Mouse (Mus musculus) heart, embryonic 15.5 days (tissue): ENCODE measurements around the gene Exd1. TPM values are rescaled to one million over a fixed set of nuclear protein-coding genes. Genes with fewer than 3 reads are reported as not detected.

Experiments
- ATAC-seq: fragments of 200-750 bp; cut with Nextera tagmentation; replicated peaks from 2 replicates; pipeline ENCODE4 v1.8.0; 2017; ENCODE audit warnings: low read depth, moderate TSS enrichment; ENCODE audit not compliant: insufficient number of reproducible peaks, insufficient read depth, low FRiP score
- H3K27ac ChIP-seq: fragments of 300-500 bp; sonication (generic); 2 replicates; pipeline ENCODE4 v1.5.1; 2015; ENCODE audit warnings: mild to moderate bottlenecking, inconsistent platforms
- H3K27me3 ChIP-seq: fragments of 300-500 bp; sonication (generic); 2 replicates; pipeline ENCODE4 v1.6.1; 2015; ENCODE audit warnings: inconsistent platforms
- H3K36me3 ChIP-seq: fragments of 300-500 bp; sonication (generic); 2 replicates; pipeline ENCODE4 v1.6.1; 2015; ENCODE audit warnings: mild to moderate bottlenecking, inconsistent platforms
- H3K4me1 ChIP-seq: fragments of 300-500 bp; sonication (generic); replicated peaks from 2 replicates; pipeline ENCODE4 v1.6.1; 2015; ENCODE audit warnings: inconsistent platforms
- H3K4me2 ChIP-seq: fragments of 300-500 bp; sonication (generic); 2 replicates; pipeline ENCODE4 v1.6.1; 2015; ENCODE audit warnings: inconsistent platforms, mild to moderate bottlenecking, moderate library complexity
- H3K4me3 ChIP-seq: fragments of 300-500 bp; sonication (generic); 2 replicates; pipeline ENCODE4 v1.5.1; 2015; ENCODE audit warnings: mild to moderate bottlenecking, inconsistent platforms
- H3K9ac ChIP-seq: fragments of 300-500 bp; sonication (generic); 2 replicates; pipeline ENCODE4 v1.6.1; 2015; ENCODE audit warnings: mild to moderate bottlenecking, inconsistent platforms
- H3K9me3 ChIP-seq: fragments of 300-500 bp; sonication (generic); replicated peaks from 2 replicates; pipeline ENCODE4 v1.6.1; 2016; ENCODE audit warnings: inconsistent platforms
- WGBS: fragments of 180-500 bp; shearing (Covaris S2); methylation state at CpG from one replicate; pipeline ENCODE4 v1.1.7; 2015; ENCODE audit warnings: mixed read lengths; 5-methylcytosine and 5-hydroxymethylcytosine counted together
- polyA plus RNA-seq: library from polyadenylated mRNA; unstranded; fragments of >200 nt; fragmentation: Nextera tagmentation; extraction: Ambion mirVana; gene quantifications from 2 replicates; pipeline ENCODE4 v1.2.1, GENCODE M21; 2015

Exd1 gene
- polyA plus RNA-seq, 1 experiment from 2014 or later, result 0.21 TPM

DNA sequence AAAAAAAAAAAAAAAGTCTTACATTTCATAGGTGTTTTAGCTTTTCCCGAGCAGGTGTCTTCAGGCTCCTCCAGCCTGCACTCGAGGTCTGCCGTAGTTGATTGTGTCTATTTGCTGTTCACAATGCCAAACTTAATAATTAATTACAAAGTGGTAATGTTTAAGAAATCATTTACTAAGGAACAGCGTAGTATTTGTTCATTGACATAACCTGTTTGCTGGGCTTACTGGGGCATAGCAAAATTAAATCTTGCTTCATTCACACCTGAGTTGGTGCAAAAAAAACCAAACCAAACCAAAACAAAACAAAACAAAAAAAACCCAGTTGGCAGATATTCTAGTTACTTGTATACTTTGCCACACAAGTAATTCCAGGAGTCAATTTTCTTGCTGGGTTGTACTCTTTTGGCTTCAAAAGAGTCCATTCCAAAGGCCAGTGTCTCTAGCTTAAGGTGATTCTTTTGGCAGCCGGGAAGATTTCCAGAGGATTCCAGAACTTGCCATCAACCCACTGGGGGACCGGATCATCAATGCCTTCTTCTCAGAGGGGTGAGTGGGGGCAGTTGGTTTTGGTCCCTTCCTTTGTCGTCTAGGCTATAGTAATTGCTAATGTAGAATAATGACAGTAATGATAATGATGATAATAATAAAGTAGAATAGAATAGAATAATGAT, 18.9 kb upstream of the Exd1 start:
- H3K27me3 ChIP-seq, result no peaks in the 10 kb centered on the region
- no peak overlapping the region for H3K4me2 ChIP-seq
- H3K27ac ChIP-seq, result no peak overlapping the region
- no peaks in the 10 kb centered on the region for H3K4me1 ChIP-seq
- WGBS, result 84% methylated on average over 7 of the region's 7 CpGs
- ATAC-seq, result no peak
- peaks cover 14% of the 10 kb centered on the region; the same call in 1 of the 2 replicates for H3K36me3 ChIP-seq
- H3K4me3 ChIP-seq, result no peak overlapping the region
- no peaks in the 10 kb centered on the region for H3K9me3 ChIP-seq
- H3K9ac ChIP-seq, result no peak overlapping the region

DNA sequence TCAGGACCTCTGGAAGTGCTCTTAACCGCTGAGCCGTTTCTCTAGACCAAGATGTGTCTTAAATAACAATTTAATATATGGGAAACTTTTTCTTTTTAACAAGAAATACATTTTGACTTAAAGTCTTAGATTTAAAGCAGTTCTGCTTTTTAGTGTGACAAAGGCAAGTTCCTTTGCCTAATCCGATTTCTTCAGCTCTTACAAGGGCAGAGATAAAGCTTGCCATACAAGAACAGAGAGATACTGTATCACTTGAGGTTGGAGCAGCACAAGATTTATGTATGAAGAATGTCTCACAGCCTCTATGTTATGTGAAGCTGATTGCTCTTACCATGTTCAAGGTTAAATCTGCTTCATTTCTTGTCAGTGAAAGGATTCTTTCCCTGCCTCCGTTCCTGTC, 17.9 kb upstream of the Exd1 start:
- no peak overlapping the region for H3K27ac ChIP-seq
- no peak for ATAC-seq
- H3K4me1 ChIP-seq, result no peaks in the 10 kb centered on the region
- no peak overlapping the region for H3K4me2 ChIP-seq
- peaks cover 14% of the 10 kb centered on the region; the same call in 1 of the 2 replicates for H3K36me3 ChIP-seq
- no peak overlapping the region for H3K4me3 ChIP-seq
- H3K9ac ChIP-seq, result no peak overlapping the region
- 84% methylated on average over 4 of the region's 4 CpGs for WGBS
- no peaks in the 10 kb centered on the region for H3K27me3 ChIP-seq
- no peaks in the 10 kb centered on the region for H3K9me3 ChIP-seq

DNA sequence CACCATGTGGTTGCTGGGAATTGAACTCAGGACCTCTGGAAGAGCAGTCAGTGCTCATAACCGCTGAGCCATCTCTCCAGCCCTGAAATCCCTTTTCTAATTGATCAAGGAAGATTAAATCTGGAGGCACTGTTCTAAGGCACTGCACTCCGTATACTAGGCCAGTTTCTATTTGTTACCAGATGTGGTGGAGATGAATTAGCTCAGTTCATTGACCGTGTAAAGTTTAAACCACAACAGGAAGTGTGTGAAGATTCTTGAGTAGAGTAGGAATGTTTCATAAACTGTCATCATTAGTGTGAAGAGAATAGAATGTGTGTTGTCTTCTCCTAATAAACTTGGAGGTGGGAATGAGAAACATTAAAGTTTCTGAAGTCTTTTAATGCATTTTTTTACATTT, 14.4 kb upstream of the Exd1 start:
- Histone ChIP-seq H3K9me3 (no peaks in the 10 kb centered on the region), H3K4me1 (peaks cover 4% of the 10 kb centered on the region; the same call in 1 of the 2 replicates), H3K4me2 (no peak overlapping the region), H3K27ac (no peak overlapping the region), H3K4me3 (no peak overlapping the region), H3K9ac (no peak overlapping the region), H3K27me3 (no peaks in the 10 kb centered on the region), H3K36me3 (peaks cover 14% of the 10 kb centered on the region; the same call in 1 of the 2 replicates)
- WGBS, result 83% methylated on average over 3 of the region's 3 CpGs
- no peak for ATAC-seq

DNA sequence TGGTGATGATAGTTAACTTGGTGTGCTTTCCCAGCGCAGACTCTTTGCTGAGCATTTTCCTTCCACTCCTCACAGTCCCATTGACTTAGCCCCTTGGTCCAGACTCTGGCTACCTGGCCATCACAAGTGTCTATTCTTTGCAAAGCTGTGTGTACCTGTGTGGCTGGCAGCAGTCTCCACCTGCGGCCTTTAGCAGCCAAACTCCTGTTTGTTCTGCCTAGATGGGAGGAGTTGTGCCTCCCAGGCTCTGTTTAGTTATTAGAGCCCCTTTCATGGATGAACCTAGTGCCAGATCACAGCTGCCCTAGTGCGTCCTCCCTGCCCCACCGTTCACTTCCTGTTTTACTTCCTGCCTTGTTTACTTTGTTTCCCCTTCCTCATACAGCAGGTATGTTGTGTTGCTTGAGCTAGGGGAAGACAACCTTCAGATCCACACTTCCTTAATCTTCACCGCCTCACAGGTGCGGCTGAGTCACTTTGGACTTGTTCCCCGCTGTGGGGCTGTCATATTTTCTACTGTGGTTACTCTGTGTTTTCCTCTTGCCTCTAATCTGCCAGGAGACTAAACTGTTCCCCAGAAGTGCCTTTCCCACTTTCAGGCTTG, 11.4 kb upstream of the Exd1 start:
- H3K4me3 ChIP-seq, result no peak overlapping the region
- H3K4me1 ChIP-seq, result peaks cover 4% of the 10 kb centered on the region; the same call in 1 of the 2 replicates
- WGBS, result 67% methylated on average over 7 of the region's 7 CpGs
- peaks cover 5% of the 10 kb centered on the region; the same call in 1 of the 2 replicates for H3K36me3 ChIP-seq
- H3K27ac ChIP-seq, result 0 out of 2 replicates have a peak overlapping the region, but pooled peaks have one; percentile 9
- no peak for ATAC-seq
- no peak overlapping the region for H3K4me2 ChIP-seq
- H3K9me3 ChIP-seq, result no peaks in the 10 kb centered on the region
- H3K9ac ChIP-seq, result no peak overlapping the region
- H3K27me3 ChIP-seq, result no peaks in the 10 kb centered on the region

DNA sequence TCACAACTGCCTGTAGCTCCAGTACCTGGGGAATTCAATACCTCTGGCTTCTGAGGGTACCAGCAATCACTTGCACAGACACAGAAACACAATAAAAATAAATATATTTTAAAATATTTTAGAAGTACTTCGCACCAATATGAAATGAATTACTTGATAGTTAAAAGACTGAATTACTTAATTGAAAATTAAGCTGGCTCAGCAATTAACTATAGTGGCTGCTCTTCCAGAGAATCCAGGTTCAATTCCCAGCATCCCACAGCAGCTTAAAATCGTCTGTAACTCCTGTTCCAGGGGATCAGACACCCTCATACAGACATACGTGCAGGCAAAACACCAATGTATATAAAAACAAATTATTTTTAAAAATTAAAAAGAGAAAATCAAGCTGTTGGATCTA, 10.6 kb upstream of the Exd1 start:
- no peak overlapping the region for H3K27ac ChIP-seq
- no peak for ATAC-seq
- peaks cover 4% of the 10 kb centered on the region; the same call in 1 of the 2 replicates for H3K4me1 ChIP-seq
- H3K27me3 ChIP-seq, result no peaks in the 10 kb centered on the region
- no peaks in the 10 kb centered on the region for H3K36me3 ChIP-seq
- no peak overlapping the region for H3K4me2 ChIP-seq
- no peak overlapping the region for H3K9ac ChIP-seq
- no peak overlapping the region for H3K4me3 ChIP-seq
- no peaks in the 10 kb centered on the region for H3K9me3 ChIP-seq
- WGBS, result 83% methylated on average over 3 of the region's 3 CpGs

DNA sequence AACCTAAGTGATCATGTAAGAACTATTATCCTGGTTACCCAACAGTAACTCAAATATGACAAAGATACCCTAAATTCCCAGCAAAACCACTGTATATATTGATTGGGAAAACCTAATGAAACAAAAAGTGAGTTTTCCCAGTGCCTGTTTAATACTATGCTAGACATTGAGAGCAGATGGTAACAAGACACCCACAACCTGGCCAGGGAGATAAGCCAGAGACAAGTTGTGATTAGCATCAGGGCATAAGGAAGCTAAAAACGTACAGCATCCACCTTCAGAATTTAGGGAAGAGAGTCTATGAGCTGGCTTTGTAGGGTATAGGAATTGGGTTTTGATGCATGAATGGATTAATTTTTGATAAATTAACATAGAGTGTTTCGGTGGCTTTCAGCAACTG, 2.3 kb upstream of the Exd1 start:
- no peaks in the 10 kb centered on the region for H3K36me3 ChIP-seq
- H3K4me1 ChIP-seq, result peaks cover 11% of the 10 kb centered on the region
- H3K27ac ChIP-seq, result no peak overlapping the region
- WGBS, result 67% methylated on average over 2 of the region's 2 CpGs
- no peak overlapping the region for H3K9ac ChIP-seq
- no peak overlapping the region for H3K4me3 ChIP-seq
- no peak overlapping the region for H3K4me2 ChIP-seq
- ATAC-seq, result no peak
- no peaks in the 10 kb centered on the region for H3K9me3 ChIP-seq
- no peaks in the 10 kb centered on the region for H3K27me3 ChIP-seq

DNA sequence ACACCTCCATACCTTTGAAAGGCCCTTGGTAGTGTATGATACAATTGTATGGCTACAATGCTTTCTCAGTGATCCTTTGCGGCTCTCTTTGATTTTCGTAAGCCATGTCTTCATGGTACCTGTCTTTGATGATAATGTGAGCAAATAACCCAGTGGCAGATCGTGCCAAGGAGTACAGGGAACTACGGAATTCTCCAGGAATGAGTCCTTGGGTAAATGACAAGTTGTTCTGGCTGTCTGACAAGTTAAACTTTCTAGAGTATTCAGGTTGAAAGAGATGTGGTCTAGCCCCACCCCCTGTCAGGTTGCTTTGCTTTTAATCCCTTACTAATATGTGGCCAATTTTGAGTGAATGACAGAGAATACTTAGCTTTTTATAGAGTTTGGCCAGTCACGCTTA, 1.3 kb upstream of the Exd1 start:
- no peaks in the 10 kb centered on the region for H3K36me3 ChIP-seq
- WGBS, result 65% methylated on average over 5 of the region's 5 CpGs
- H3K9me3 ChIP-seq, result no peaks in the 10 kb centered on the region
- H3K27me3 ChIP-seq, result no peaks in the 10 kb centered on the region
- ATAC-seq, result no peak
- H3K4me1 ChIP-seq, result peaks cover 11% of the 10 kb centered on the region
- peak overlapping the region; percentile 76 for H3K4me2 ChIP-seq
- H3K27ac ChIP-seq, result no peak overlapping the region
- H3K4me3 ChIP-seq, result peak overlapping the region; percentile 82
- H3K9ac ChIP-seq, result peak overlapping the region; percentile 78; the same call in 1 of the 2 replicates

DNA sequence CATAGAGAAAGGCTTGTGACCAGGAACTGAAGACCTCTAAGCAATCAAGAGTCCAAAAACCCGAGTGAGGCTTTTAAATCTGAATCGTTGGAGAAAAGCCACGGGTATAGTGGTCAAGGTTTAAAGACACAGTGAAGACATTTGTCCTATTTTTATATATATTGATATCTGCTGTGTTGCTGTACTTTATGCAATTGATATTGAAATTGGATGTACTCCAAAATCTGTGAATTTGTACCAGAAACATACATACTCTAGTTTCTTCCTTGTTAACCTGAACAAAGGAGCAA, 889 bp upstream of the Exd1 start:
- no peak for ATAC-seq
- 8% methylated on average over 3 of the region's 3 CpGs for WGBS
- Histone ChIP-seq H3K36me3 (no peaks in the 10 kb centered on the region), H3K4me2 (peak overlapping the region; percentile 76), H3K9me3 (no peaks in the 10 kb centered on the region), H3K27ac (peak overlapping the region; percentile 73), H3K4me1 (peaks cover 11% of the 10 kb centered on the region), H3K9ac (peak overlapping the region; percentile 78), H3K27me3 (no peaks in the 10 kb centered on the region), H3K4me3 (peak overlapping the region; percentile 82)

DNA sequence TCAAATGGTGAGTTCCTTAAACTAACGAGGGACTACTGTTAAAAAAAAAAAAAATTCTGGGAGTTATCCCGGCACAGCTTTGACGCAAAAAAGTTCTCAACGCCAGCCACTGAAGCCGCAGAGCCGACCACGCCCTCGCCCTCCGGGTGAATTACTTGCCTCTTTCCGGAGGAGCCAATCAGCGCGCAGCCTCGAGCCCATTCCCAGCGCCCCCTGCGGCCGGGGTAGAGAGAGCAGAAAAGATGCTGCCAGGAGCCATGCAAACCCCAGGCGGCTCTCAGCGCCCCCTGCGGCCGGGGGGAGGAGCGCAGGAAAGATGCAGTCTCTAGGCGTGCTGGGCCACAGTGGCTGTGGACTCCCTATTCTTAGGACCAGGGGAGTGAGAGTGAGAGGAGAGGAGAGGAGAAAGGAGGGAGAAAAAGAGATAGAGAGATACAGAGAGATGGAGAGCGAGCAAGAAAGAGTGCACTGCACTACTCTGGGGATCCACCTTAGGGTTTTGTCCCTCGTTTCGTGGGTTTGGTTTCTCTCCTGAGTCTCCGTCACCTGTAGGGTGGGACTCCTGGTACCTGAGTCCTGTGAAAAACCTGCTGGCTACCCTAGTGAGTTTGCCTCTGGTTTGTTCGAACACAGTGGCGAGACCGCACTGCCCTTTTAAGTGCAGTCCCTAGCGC, 442 bp downstream of the Exd1 start:
- WGBS, result 2% methylated on average over 30 of the region's 30 CpGs
- no peaks in the 10 kb centered on the region for H3K36me3 ChIP-seq
- ATAC-seq, result peak; percentile 40
- no peaks in the 10 kb centered on the region for H3K9me3 ChIP-seq
- H3K9ac ChIP-seq, result peak overlapping the region; percentile 45; the same call in 1 of the 2 replicates
- H3K4me1 ChIP-seq, result peaks cover 11% of the 10 kb centered on the region
- H3K4me3 ChIP-seq, result peak overlapping the region; percentile 82
- no peaks in the 10 kb centered on the region for H3K27me3 ChIP-seq
- H3K4me2 ChIP-seq, result peak overlapping the region; percentile 75
- peak overlapping the region; percentile 71 for H3K27ac ChIP-seq

DNA sequence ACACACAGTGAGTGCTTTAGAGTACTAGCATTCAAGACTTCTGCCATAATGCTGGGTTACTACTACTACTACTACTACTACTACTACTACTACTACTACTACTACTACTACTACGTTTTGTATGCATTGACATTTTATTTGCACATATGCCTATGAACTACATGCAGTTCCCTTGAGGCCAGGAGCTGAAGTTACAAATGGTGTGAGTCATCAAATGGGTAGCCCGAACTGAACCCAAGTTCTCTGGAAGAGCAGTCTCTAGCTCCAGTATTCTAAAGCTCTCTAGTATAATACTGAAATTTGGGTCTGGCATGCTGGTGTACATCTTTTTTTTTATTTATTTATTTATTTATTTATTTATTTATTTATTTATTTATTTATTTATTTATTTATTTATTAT, 3.8 kb downstream of the Exd1 start:
- H3K9ac ChIP-seq, result no peak overlapping the region
- no peak overlapping the region for H3K27ac ChIP-seq
- 64% methylated on average over 2 of the region's 2 CpGs for WGBS
- no peaks in the 10 kb centered on the region for H3K36me3 ChIP-seq
- peaks cover 5% of the 10 kb centered on the region for H3K4me1 ChIP-seq
- H3K4me3 ChIP-seq, result no peak overlapping the region
- no peaks in the 10 kb centered on the region for H3K27me3 ChIP-seq
- no peak overlapping the region for H3K4me2 ChIP-seq
- no peak for ATAC-seq
- H3K9me3 ChIP-seq, result no peaks in the 10 kb centered on the region

DNA sequence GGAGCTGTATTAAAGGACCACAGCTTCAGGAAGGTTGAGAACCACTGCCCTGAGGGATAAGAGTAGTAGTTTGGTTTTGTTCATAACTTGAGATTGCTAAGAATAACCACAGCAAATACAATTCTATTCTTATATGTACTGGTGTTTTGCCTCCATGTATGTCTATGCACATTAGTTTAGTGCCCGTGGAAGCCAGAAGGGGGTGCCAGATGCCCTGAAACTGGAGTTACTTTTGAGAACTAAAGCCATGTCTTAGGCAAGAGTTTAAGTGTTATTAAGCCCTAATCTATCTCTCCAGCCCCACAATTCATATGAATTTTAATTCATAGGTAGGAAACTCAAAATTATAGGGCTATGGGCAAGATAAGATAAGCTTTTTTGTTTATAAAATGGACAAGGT, 5.3 kb downstream of the Exd1 start:
- H3K36me3 ChIP-seq, result no peaks in the 10 kb centered on the region
- no peaks in the 10 kb centered on the region for H3K27me3 ChIP-seq
- H3K4me3 ChIP-seq, result no peak overlapping the region
- no peaks in the 10 kb centered on the region; the same call in 1 of the 2 replicates for H3K4me1 ChIP-seq
- H3K9me3 ChIP-seq, result no peaks in the 10 kb centered on the region
- H3K27ac ChIP-seq, result no peak overlapping the region
- no peak overlapping the region for H3K4me2 ChIP-seq
- no peak overlapping the region for H3K9ac ChIP-seq
- 17% methylated on average over 1 of the region's 1 CpGs for WGBS
- no peak for ATAC-seq
